Mouse (Mus musculus) thymus, postnatal 0 days (tissue): ENCODE results near the gene Hspb9. TPM values are rescaled to one million over a fixed set of nuclear protein-coding genes. Genes with fewer than 3 reads are reported as not detected.

ENCODE experiments used
- DNase-seq: peaks from one replicate; pipeline ENCODE4 v3.0.0-alpha.2; 2015; ENCODE audit warnings: low spot score
- polyA plus RNA-seq: library from polyadenylated mRNA; unstranded; fragments of >200 nt; fragmentation: Nextera tagmentation; extraction: Ambion mirVana; gene quantifications from 2 replicates; pipeline ENCODE4 v1.2.1, GENCODE M21; 2015

Hspb9 gene
- polyA plus RNA-seq, 1 experiment from 2014 or later, result not detected

DNA sequence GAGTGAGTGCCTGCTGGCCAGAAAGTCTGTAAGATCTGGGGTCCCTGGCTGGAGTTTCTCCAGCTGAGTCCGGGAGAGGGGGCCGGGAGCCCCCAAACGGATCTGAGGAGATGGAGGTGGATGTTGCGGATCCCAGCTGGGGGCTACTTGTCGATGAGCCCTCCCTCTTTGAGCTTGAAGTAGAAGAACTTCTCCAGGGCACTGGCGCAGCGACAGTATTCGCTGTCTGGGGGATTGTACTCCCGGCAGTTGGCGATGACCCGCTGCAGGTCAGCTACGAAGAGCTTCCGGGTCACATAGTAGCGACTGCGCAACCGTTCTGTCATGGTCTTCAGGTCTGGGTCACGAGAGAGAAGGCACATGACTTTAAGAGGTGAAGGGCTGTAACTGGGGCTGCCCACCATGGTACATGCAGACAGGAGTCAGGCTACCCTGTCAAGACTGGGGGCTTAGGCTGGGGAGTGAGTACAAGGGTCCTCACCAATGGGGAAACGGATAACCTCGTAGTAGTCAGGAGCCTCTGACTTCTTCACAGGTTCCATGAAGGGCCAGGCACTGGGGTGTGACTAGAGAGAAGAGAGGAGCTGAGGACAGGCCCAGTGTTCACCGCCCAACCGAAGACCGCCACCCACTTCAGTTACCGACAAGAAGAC lies 8.4 kb upstream of the Hspb9 start:
- DNase-seq, result no peak

GRCm38 (mm10) chr11:100709201-100709810 lies 4.3 kb upstream of the Hspb9 start:
- no peak for DNase-seq

DNA sequence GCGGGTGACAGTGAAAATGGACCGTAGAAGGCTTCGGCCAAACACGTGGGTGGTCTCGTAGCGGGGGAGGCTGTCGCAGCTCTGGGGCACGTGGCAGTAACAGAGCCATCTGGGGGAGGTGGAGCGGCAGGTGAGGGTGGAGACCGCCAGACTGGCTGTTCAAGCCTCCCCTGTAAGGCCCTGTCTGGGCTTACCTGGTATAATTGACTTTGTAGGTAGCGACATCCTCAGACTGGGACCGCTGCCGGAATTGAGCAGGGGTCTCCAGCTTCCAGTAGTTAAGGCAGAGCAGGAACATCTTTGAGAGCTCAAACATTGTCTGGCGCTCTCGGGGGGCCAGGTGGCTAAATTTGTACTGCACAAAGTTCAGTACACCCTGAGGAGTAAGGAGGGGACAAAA lies 3.1 kb upstream of the Hspb9 start:
- DNase-seq, result no peak

- DNase-seq, result no peak
These were observed 2.7 kb upstream of the Hspb9 start for GRCm38 (mm10) chr11:100710977-100711376.

GRCm38 (mm10) chr11:100711783-100712615 lies 1.7 kb upstream of the Hspb9 start, which contains the start of gene Kat2a:
TSS of gene Kat2a (minus strand) at chr11:100712465.
- DNase-seq, result peak; percentile 62

DNA sequence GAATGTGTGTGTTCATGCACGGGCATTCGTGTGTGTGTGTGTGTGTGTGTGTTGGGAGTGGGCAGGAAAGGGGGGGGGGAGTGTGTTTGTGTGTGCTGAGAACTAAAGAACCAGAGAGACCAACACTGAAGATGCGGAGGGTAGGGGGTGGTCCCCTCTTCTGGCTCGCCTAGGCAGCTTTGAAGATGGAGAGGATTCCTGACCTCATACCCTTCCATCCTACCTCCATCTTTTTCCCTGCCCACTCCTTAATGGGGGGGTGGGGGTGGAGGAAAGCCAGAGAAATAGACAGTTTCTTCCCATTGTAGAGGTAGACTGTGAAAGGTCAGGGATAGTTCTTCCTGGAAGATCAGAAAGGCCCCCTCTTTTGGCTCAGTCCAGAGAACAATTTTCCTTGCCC lies 476 bp upstream of the Hspb9 start:
- DNase-seq, result no peak

- peak; percentile 70 for DNase-seq
These were observed 875 bp downstream of the Hspb9 start for GRCm38 (mm10) chr11:100714534-100714915.

GRCm38 (mm10) chr11:100714948-100715347 lies 1.3 kb downstream of the Hspb9 start:
- no peak for DNase-seq

GRCm38 (mm10) chr11:100716649-100717048 lies 3.0 kb downstream of the Hspb9 start:
- no peak for DNase-seq

DNA sequence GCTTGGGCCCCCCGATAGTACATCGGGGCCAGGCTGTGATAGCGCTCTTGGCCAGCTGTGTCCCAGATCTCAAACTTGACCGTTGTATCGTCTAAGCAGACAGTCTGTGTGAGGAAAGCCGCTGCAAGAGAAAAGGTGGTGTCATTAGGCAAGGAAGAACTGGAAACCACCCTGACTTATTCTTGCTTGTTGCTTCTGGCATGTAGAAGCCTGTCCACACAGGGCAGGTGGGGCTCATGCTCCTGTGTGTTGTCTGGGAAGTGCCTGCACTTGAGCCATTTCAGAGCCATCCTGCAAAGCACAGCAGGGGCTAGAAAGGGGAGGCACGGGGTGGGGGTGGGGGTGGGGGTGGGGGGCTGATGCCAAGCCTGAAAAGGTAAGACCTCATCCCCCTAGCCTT lies 4.8 kb downstream of the Hspb9 start:
- DNase-seq, result no peak

- no peak for DNase-seq
These were observed 5.2 kb downstream of the Hspb9 start for GRCm38 (mm10) chr11:100718866-100719265.

- DNase-seq, result no peak
These were observed 5.7 kb downstream of the Hspb9 start for GRCm38 (mm10) chr11:100719312-100719711.

DNA sequence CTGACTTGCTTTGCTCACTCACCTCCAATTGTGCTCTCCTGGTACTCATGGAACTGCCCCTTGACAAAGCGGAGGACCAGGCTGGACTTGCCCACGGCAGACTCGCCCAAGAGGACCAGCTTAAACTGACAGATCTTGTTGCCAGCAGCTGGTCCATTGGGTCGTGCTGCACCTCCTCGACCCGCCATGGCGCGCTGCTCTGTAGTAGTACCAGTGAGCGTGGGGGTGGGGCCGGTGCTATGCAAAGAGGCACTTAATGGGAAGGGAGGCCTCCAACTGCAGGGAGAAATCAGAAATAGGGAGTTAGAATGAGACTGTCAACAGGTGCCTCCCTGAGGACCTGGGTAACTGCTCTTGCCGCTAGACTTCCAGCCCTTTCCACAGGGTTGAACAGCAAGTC lies 6.2 kb downstream of the Hspb9 start:
- DNase-seq, result no peak

- DNase-seq, result no peak
These were observed 6.7 kb downstream of the Hspb9 start for GRCm38 (mm10) chr11:100720345-100720744.

DNA sequence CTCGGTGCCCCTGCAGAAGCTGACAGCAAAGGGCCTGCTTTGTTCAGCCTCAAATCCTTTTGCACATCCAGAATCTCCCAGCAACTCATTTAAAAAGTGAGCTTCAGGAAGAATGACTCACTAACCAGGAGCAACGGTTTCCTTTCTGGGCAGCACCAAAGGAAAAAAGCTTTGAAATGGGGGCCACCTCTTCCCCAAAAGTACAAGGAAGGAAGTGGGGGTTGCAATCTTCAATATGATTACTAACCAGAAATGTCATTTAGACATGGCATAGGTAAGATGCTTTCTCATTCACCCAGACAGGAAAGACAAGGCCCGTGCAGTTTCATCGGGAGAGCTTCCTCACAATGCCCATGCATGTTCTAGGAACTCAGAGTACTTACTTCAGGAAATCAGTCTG lies 7.6 kb downstream of the Hspb9 start:
- no peak for DNase-seq

DNA sequence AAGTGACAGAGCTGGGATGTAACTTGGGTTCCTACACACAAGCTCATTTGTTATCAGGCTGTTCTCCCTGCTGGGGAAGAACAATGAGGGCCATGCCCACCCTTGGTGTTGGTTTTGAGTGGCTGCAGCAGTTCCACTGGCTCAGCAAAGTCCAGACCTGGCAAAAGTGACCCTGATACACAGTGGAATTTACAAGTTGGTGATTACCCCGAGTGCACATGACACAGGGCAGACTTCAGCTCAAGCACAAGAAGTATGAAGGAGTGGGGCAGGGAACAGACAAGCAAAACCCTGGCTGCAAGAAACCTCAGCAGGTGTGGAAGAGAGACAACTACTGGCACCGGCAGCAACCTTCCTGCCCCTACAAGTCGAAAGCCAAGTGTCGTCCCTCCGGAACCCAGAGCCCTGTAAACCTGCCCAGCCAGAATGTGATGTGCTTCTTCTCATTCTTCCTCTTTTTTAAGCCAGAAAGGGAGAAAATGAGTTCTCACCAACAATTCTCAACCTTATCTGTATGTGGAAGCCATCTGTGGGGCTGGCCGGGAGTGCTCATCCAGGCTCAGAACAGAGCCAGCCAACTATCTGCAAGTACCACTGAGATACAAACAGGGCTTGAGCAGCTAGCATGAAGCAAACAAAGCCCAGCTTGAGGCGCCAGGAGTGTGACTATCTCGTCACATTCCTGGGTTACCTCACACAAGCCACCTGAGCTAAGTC lies 8.3 kb downstream of the Hspb9 start:
- peak; percentile 16 for DNase-seq

GRCm38 (mm10) chr11:100722493-100723028 lies 8.9 kb downstream of the Hspb9 start:
- DNase-seq, result no peak

DNA sequence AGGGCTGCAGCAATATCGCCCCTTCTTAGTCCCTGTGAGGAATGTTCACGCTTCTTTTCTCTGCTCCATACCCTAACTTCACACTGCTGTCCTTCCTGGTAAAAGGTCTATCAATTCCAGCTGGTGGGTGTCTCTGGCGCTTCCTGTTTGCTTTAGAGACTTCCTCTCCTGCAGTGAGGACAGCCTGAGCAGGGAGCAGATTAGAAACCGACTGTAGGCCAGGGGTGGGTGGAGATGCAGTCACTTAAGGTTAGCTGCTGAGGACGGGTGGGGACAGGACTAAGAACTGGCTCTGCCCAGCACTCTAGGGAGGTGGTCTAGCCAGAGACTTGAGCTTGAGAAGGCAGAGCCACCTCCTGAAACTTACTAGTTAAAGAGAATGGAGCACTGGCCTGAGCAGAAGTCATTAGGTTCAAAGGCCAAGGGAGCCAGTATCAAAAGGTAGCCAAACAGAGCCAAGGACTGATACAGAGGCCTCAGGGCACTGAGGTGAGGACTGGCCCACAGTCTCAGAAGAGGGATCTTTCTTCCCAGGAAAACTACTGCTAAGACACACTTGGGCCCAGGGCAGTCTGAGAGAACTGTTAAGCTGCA lies 11.4 kb downstream of the Hspb9 start:
- DNase-seq, result no peak

DNA sequence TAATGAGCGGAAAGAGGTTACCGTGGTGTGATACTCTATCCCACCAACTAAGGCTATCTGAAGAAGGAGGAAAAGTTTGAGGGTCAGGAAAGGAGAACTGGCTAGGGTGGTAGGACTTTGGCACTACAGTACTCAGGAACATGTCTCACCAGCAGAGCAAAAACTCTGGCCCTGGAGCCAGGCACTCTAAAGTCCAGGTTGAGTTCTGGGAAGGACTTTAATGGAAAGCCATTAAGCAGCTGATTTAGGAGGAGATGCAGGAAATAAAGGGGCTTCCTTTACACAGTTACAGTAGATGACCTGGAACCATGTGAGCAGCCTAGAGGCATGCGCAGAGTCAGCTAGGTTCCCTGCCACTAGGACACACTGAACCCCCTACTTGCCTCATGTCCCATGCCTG lies 13.6 kb downstream of the Hspb9 start:
- DNase-seq, result no peak

- DNase-seq, result no peak
These were observed 15.0 kb downstream of the Hspb9 start for GRCm38 (mm10) chr11:100728601-100729000.

GRCm38 (mm10) chr11:100729976-100730375 lies 16.3 kb downstream of the Hspb9 start:
- no peak for DNase-seq
